Mouse (Mus musculus) forebrain, embryonic 13.5 days (tissue): ENCODE measurements around the gene Adamtsl3. TPM values are rescaled to one million over a fixed set of nuclear protein-coding genes. Genes with fewer than 3 reads are reported as not detected.
A peak's percentile ranks its signal among the peaks of the same experiment; 100 is the strongest.

ENCODE experiments used
- ATAC-seq: fragments of 200-750 bp; cut with Nextera tagmentation; 2 replicates; pipeline ENCODE4 v1.8.0; 2017
- H3K27ac ChIP-seq: fragments of 300-500 bp; sonication (generic); 2 replicates; pipeline ENCODE4 v1.5.1; 2015; ENCODE audit warnings: inconsistent platforms, mild to moderate bottlenecking, moderate library complexity
- H3K27me3 ChIP-seq: fragments of 300-500 bp; sonication (generic); 2 replicates; pipeline ENCODE4 v1.6.1; 2015; ENCODE audit warnings: mild to moderate bottlenecking, inconsistent platforms
- H3K36me3 ChIP-seq: fragments of 300-500 bp; sonication (generic); 2 replicates; pipeline ENCODE4 v1.6.1; 2015; ENCODE audit warnings: mild to moderate bottlenecking, inconsistent platforms; ENCODE audit not compliant: poor library complexity, severe bottlenecking
- H3K4me1 ChIP-seq: fragments of 300-500 bp; sonication (generic); 2 replicates; pipeline ENCODE4 v1.6.1; 2015; ENCODE audit warnings: inconsistent platforms
- H3K4me2 ChIP-seq: fragments of 300-500 bp; sonication (generic); 2 replicates; pipeline ENCODE4 v1.6.1; 2015; ENCODE audit warnings: inconsistent platforms, mild to moderate bottlenecking, moderate library complexity
- H3K4me3 ChIP-seq: fragments of 300-500 bp; sonication (generic); 2 replicates; pipeline ENCODE4 v1.5.1; 2015; ENCODE audit warnings: mild to moderate bottlenecking, inconsistent platforms
- H3K9ac ChIP-seq: fragments of 300-500 bp; sonication (generic); 2 replicates; pipeline ENCODE4 v1.6.1; 2015; ENCODE audit warnings: mild to moderate bottlenecking, inconsistent platforms
- H3K9me3 ChIP-seq: fragments of 300-500 bp; sonication (generic); replicated peaks from 2 replicates; pipeline ENCODE4 v1.6.1; 2016; ENCODE audit warnings: inconsistent platforms
- WGBS: fragments of 180-500 bp; shearing (Covaris S2); methylation state at CpG from one replicate; pipeline ENCODE4 v1.1.7; 2015; 5-methylcytosine and 5-hydroxymethylcytosine counted together
- polyA plus RNA-seq: library from polyadenylated mRNA; unstranded; fragments of >200 nt; fragmentation: Nextera tagmentation; extraction: Ambion mirVana; gene quantifications from 2 replicates; pipeline ENCODE4 v1.2.1, GENCODE M21; 2015

Gene Adamtsl3
- 0.57 and 0.89 TPM in 2 replicates for polyA plus RNA-seq

DNA sequence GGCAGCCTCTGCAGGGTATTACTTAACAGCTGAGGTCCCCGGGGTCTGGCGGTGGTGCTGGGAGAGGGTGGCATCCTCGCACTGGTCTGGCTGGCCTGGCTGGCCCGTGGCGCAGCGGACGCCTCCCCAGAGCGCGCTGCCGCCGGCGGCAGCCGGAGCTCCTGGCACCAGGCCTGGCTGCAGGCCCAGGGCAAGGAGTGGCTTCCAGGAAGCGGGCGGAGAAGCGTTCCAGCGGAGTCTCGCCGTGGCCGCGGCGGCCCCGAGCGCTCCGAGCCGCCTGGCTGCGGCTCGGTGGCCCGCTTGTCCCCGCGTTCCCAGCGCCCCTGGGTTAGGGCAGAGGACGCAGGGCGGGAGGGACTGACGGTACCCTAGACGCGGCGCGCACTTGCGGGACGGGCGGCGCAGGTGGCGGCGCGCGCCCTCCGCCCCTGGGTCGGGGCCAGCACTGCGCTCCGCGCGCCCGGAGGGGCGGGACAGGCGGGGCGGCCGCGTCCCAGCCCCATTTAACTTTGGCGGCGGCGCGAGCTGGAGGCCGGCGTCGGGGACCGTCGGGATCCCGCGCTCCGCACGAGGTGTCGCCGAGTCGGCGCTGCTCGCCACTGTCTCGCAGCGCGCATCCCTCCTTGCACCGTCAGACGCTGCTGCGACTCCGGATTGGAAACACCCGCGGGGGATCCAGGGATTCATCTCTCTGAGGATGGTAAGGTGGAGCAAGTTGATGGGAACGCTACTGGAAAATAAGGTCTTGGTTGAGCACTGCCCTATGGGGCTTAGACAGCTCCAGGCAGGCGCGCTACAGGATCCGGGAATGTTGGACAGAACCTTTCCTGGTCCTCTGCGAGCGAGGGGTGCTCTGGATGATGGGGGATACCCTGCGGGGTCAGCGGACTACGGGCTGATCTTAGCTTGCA, at the start of gene Adamtsl3:
Gene Adamtsl3, plus strand, starts transcription at position 484 of the 911 bp plus-strand sequence.
- 1% methylated on average over 82 of the region's 95 CpGs for WGBS
- H3K4me3 ChIP-seq = peak within 1 kb of the TSS; percentile 54
- peaks cover 56% of the 10 kb centered on the region for H3K27me3 ChIP-seq
- H3K4me1 ChIP-seq = peaks cover 33% of the 10 kb centered on the region
- H3K4me2 ChIP-seq = peak within 1 kb of the TSS; percentile 87
- ATAC-seq = peak; percentile 66
- no peaks in the 10 kb centered on the region for H3K36me3 ChIP-seq
- H3K9ac ChIP-seq = peak within 1 kb of the TSS; percentile 61
- no peak within 1 kb of the TSS for H3K27ac ChIP-seq
- no peaks in the 10 kb centered on the region for H3K9me3 ChIP-seq

DNA sequence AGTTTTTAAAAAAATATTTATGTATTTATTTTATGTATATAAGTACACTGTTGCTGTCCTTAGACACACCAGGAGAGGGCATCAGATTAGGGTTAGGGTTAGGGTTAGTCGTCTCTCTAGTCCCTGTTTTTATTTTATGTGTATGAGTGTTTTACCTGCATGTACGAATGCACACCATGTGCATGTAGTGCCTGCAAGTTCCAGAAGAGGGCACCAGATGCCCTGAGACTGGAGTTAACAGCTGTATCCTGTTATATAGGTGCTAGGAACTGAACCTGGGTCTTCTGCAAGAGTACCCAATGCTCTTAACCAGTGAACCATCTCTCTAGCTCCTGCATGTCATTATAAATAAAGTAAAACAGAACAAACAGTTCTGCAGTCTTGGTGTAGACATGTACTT, 48.3 kb upstream of the Adamtsl3 start:
- Histone ChIP-seq H3K4me3 (no peak overlapping the region), H3K9ac (no peak overlapping the region), H3K27me3 (no peaks in the 10 kb centered on the region), H3K4me1 (peaks cover 6% of the 10 kb centered on the region; the same call in 1 of the 2 replicates), H3K27ac (no peak overlapping the region), H3K36me3 (no peaks in the 10 kb centered on the region), H3K4me2 (no peak overlapping the region), H3K9me3 (0 out of 2 replicates have a peak, but pooled peaks cover 3% of the 10 kb centered on the region)
- WGBS = 92% methylated on average over 2 of the region's 2 CpGs
- ATAC-seq = no peak

DNA sequence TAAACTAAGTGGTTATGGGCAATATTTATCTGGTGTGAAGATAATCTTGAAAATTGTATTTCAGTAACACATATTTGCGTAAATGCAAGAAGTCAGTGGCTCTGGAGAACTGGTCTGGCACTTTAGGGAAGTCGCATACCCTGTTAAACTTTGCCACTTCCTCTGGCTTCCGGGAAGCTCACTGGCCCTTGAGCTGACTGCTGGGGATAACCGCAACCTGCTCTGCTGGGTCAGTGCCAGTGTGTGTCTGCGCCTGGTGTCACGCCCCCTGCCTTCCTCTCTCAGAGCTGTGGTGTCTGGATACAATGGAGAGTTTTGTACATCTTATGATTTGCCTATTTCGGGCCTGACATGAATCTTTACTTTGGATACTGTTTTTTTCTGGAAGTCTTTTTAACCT, 42.1 kb upstream of the Adamtsl3 start:
- ATAC-seq = no peak
- Histone ChIP-seq H3K4me3 (no peak overlapping the region), H3K4me1 (peaks cover 19% of the 10 kb centered on the region; the same call in 1 of the 2 replicates), H3K9me3 (no peaks in the 10 kb centered on the region), H3K9ac (no peak overlapping the region), H3K27ac (no peak overlapping the region), H3K27me3 (no peaks in the 10 kb centered on the region), H3K4me2 (no peak overlapping the region), H3K36me3 (no peaks in the 10 kb centered on the region)
- WGBS = 73% methylated on average over 7 of the region's 7 CpGs

DNA sequence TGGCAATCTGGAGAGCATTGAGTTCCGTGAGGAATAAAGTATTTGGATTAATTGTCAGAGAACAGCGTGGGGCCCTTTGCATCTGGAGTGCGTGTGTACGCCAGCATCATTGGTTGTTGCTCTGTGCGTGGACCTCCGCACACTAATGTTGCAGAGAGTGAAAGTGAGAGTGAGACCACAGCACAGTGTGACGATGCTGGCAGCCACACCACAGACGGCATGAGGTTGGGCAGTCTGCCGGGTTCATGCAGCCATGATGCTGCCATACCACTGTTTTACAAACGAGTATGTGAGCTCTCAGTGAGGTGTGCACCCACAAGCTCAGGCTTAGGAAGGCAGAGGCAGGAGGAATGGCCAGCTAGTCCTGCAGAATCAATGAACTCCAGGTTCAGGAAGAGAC, 41.4 kb upstream of the Adamtsl3 start:
- H3K9me3 ChIP-seq = no peaks in the 10 kb centered on the region
- no peak for ATAC-seq
- WGBS = 60% methylated on average over 10 of the region's 10 CpGs
- no peak overlapping the region for H3K4me2 ChIP-seq
- H3K4me3 ChIP-seq = no peak overlapping the region
- H3K4me1 ChIP-seq = peaks cover 19% of the 10 kb centered on the region; the same call in 1 of the 2 replicates
- no peaks in the 10 kb centered on the region for H3K36me3 ChIP-seq
- no peak overlapping the region for H3K27ac ChIP-seq
- no peaks in the 10 kb centered on the region for H3K27me3 ChIP-seq
- H3K9ac ChIP-seq = no peak overlapping the region

DNA sequence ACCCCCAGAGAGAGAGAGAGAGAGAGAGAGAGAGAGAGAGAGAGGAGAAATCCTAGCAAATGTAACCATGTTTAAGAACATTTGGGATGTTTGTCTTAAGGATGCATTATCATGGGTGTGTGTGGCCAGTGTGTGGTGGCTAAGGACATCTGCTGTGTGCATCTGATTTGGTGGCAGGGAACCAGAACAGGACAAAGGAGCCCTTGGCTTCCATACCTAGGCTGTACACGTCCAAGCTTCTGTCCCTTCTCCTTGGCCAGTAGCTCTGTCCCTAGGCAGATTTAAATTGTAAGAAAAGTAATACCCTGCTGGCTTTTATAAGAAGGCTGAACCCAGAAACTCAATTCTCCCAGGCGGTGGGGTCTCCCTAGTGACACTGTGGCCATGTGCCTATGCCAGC, 40.9 kb upstream of the Adamtsl3 start:
- ATAC-seq = peak; percentile 13; the same call in 1 of the 2 replicates

DNA sequence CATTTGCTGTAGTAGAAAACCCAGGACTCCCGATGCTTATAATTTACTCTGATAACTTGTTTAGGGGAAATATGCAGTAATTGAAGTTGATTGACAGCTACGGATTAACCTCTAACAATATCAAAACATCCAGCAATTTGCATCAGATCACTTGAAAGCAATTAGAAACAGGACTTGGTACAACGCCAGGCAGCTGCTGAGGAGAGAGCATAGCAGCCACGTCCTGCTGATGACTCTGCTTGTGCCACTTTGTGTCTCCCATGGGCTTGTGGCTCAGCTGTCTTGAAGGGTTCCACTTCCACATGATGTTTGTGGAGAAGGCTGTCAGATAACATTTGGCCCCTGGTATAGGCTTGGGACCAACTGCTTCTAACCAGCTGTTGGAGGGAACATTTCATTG, 27.1 kb upstream of the Adamtsl3 start:
- Histone ChIP-seq H3K9me3 (no peaks in the 10 kb centered on the region), H3K4me2 (no peak overlapping the region), H3K4me3 (no peak overlapping the region), H3K36me3 (no peaks in the 10 kb centered on the region), H3K27ac (no peak overlapping the region), H3K27me3 (no peaks in the 10 kb centered on the region), H3K4me1 (0 out of 2 replicates have a peak, but pooled peaks cover 4% of the 10 kb centered on the region), H3K9ac (no peak overlapping the region)
- peak; percentile 70; the same call in 1 of the 2 replicates for ATAC-seq
- WGBS = 37% methylated on average over 4 of the region's 4 CpGs

More for the DNA sequence above, 40.9 kb upstream of the Adamtsl3 start:
- 72% methylated on average over 2 of the region's 2 CpGs for WGBS
- H3K9ac ChIP-seq = no peak overlapping the region
- no peak overlapping the region for H3K27ac ChIP-seq
- no peaks in the 10 kb centered on the region for H3K9me3 ChIP-seq
- no peaks in the 10 kb centered on the region for H3K36me3 ChIP-seq
- no peaks in the 10 kb centered on the region for H3K27me3 ChIP-seq
- no peak overlapping the region for H3K4me3 ChIP-seq
- H3K4me1 ChIP-seq = peaks cover 19% of the 10 kb centered on the region; the same call in 1 of the 2 replicates
- H3K4me2 ChIP-seq = no peak overlapping the region

DNA sequence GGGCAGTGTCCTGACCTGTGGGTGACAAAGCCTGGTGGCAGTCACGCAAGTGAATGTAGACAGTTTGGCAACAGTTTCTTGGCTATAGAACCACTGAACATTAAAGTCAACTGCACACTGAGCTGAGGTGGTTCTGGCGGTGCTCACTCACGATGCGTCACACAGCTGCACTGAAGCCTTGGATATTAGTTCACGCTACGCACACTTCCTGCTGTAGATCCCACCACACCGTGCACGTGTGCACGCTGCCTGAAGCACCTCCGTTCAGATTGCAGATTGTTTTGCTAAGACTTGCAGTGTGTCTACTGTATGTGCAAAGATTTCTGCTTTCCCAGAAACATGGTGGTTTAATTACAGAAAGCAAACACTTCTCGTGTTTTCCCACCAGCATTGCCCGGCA, 17.0 kb upstream of the Adamtsl3 start:
- H3K27me3 ChIP-seq = no peaks in the 10 kb centered on the region
- H3K4me2 ChIP-seq = no peak overlapping the region
- H3K36me3 ChIP-seq = no peaks in the 10 kb centered on the region
- 96% methylated on average over 12 of the region's 12 CpGs for WGBS
- no peaks in the 10 kb centered on the region for H3K4me1 ChIP-seq
- no peak overlapping the region for H3K27ac ChIP-seq
- no peak overlapping the region for H3K4me3 ChIP-seq
- H3K9me3 ChIP-seq = no peaks in the 10 kb centered on the region
- no peak for ATAC-seq
- no peak overlapping the region for H3K9ac ChIP-seq

DNA sequence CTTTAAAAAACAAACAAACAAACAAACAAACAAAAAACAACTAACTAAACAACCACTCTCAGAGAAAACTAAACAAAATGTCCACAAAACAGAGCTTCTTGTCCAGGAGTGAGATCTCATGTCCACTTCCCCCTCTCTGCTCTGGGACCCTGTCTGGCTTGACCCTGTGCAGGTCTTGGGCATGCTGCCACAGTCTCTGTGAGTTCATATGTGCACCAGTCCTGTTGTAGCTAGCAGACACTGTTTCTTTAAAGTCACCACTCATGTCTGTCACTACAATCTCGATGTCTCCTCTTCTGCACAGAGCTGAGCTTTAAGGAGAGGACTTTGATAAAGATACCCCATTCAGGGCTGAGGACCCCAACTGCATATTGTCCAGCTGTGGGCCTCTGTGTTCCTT, 8.9 kb upstream of the Adamtsl3 start:
- Histone ChIP-seq H3K4me3 (no peak overlapping the region), H3K36me3 (no peaks in the 10 kb centered on the region), H3K27me3 (peaks cover 4% of the 10 kb centered on the region; the same call in 1 of the 2 replicates), H3K27ac (no peak overlapping the region), H3K4me2 (no peak overlapping the region), H3K9me3 (no peaks in the 10 kb centered on the region), H3K4me1 (no peaks in the 10 kb centered on the region), H3K9ac (no peak overlapping the region)
- 77% methylated on average over 1 of the region's 1 CpGs for WGBS
- ATAC-seq = no peak

DNA sequence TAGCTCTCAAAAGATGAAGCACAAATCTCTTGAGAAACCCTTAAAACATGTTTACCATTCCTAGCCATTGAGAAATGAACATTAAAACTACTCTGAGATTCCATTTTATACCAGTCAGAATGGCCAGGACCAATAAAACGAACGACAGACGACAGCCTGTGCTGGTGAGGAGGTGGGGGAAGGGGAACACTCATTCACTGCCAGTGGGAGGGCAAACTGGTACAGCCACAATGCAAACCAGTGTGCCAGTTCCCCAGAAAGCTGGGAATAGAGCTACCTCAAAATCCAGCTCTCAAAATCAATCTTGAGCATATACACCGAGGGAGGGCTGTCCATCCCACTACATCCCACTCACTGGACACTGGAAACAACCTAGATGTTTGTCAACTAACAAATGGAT, 8.3 kb upstream of the Adamtsl3 start:
- 66% methylated on average over 4 of the region's 4 CpGs for WGBS
- ATAC-seq = no peak

DNA sequence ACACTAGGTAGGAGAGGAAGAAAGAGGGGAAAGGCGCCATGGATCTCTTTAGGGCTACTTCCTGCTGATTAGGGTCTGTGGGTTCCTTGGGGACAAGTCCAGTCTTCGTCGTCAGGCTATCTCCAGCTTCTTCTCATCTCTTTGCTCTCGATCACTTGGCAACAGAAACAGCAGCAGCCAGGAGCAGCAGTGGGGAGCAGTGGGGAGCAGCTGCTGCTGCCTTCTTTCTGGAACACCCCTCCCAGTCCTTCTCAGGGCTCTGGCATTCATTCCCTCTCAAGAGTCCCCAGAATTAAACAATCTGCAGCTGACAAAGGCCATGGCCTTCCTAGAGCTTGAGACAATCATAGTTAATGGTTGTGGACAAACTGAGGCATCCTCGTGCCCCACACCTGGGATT, 7.6 kb upstream of the Adamtsl3 start:
- H3K4me3 ChIP-seq = no peak overlapping the region
- H3K9ac ChIP-seq = no peak overlapping the region
- H3K36me3 ChIP-seq = no peaks in the 10 kb centered on the region
- 61% methylated on average over 5 of the region's 5 CpGs for WGBS
- no peaks in the 10 kb centered on the region for H3K9me3 ChIP-seq
- H3K27ac ChIP-seq = no peak overlapping the region
- ATAC-seq = no peak
- peaks cover 6% of the 10 kb centered on the region; the same call in 1 of the 2 replicates for H3K4me1 ChIP-seq
- peaks cover 4% of the 10 kb centered on the region; the same call in 1 of the 2 replicates for H3K27me3 ChIP-seq
- no peak overlapping the region for H3K4me2 ChIP-seq

More for the DNA sequence above, 8.3 kb upstream of the Adamtsl3 start:
- Histone ChIP-seq H3K9me3 (no peaks in the 10 kb centered on the region), H3K27me3 (peaks cover 4% of the 10 kb centered on the region; the same call in 1 of the 2 replicates), H3K9ac (no peak overlapping the region), H3K4me2 (no peak overlapping the region), H3K27ac (no peak overlapping the region), H3K36me3 (no peaks in the 10 kb centered on the region), H3K4me1 (no peaks in the 10 kb centered on the region), H3K4me3 (no peak overlapping the region)

DNA sequence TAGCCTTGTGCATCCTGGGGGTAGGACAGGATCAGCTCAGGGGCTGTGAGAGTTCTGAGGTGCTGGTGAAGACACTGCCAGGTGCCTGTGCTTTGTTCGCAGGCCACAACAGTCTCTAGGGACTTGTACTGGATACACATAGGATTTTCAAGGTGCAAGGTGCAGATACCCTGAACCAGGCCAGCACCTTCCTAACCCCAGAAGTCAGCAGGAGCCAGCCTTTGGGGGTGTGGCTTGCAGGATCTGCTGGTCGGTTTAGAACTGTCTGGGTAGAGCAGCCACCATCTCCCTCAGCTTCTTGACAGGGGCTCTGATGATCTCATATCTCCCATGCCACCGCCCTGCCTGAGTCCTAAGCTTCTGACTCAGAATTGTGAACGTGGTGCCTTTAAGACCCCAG, 5.7 kb upstream of the Adamtsl3 start:
- no peak for ATAC-seq
- Histone ChIP-seq H3K4me2 (no peak overlapping the region), H3K9ac (no peak overlapping the region), H3K36me3 (no peaks in the 10 kb centered on the region), H3K9me3 (no peaks in the 10 kb centered on the region), H3K4me3 (no peak overlapping the region), H3K4me1 (peaks cover 19% of the 10 kb centered on the region), H3K27me3 (peaks cover 19% of the 10 kb centered on the region), H3K27ac (no peak overlapping the region)
- 67% methylated on average over 4 of the region's 4 CpGs for WGBS

DNA sequence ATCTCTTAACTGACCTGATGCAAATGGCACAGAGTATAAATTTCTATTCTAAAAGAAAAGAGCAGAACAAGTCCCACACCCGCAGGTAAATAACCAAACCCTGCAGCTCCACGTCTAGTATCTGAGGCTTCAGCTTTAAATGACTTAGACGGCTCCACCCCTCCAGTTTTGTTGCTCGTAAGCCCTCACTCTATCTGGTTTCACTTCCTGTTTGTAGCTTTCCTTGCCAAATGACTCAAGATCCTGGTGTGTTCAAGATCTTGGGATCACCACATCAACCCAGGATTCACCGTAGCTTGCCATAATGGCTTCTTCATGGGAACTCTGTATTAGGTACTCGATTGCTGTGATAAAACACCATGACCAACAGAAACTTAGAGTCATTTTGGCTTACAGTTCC, 4.6 kb upstream of the Adamtsl3 start:
- Histone ChIP-seq H3K4me1 (peaks cover 28% of the 10 kb centered on the region), H3K9me3 (no peaks in the 10 kb centered on the region), H3K4me3 (no peak overlapping the region), H3K27me3 (peaks cover 30% of the 10 kb centered on the region), H3K27ac (no peak overlapping the region), H3K36me3 (no peaks in the 10 kb centered on the region), H3K4me2 (no peak overlapping the region), H3K9ac (no peak overlapping the region)
- ATAC-seq = no peak
- WGBS = 81% methylated on average over 6 of the region's 6 CpGs
